Mouse (Mus musculus) erythroid progenitor cell, adult 5-6 weeks (primary cell): ENCODE data around the gene Ints12. TPM values are rescaled to one million over a fixed set of nuclear protein-coding genes. Genes with fewer than 3 reads are reported as not detected.

ENCODE experiments used
- ATAC-seq: replicated peaks from 2 replicates; pipeline ENCODE4 v1.8.0; 2016; ENCODE audit warnings: moderate number of reproducible peaks, mild to moderate bottlenecking, moderate TSS enrichment, inconsistent platforms; ENCODE audit not compliant: poor library complexity, low FRiP score, severe bottlenecking
- total RNA-seq, 2 experiments: library from RNA; stranded (forward) in 1 of 2; stranded (reverse) in 1 of 2; fragments of 150-400 nt in 1 of 2; fragments of 186-747, 209-891 nt in 1 of 2; gene quantifications; 2 replicates each; pipeline versions ENCODE4 v1.2.3 to v1.2.4; 2015 to 2017; ENCODE audit warnings: low replicate concordance in 2 of 2

The Ints12 gene
- total RNA-seq (2015; ENCODE audit: low replicate concordance) (8.0 and 19.5 TPM in 2 replicates), total RNA-seq (2017; ENCODE audit: low replicate concordance) (14.2 and 18.7 TPM in 2 replicates)

DNA sequence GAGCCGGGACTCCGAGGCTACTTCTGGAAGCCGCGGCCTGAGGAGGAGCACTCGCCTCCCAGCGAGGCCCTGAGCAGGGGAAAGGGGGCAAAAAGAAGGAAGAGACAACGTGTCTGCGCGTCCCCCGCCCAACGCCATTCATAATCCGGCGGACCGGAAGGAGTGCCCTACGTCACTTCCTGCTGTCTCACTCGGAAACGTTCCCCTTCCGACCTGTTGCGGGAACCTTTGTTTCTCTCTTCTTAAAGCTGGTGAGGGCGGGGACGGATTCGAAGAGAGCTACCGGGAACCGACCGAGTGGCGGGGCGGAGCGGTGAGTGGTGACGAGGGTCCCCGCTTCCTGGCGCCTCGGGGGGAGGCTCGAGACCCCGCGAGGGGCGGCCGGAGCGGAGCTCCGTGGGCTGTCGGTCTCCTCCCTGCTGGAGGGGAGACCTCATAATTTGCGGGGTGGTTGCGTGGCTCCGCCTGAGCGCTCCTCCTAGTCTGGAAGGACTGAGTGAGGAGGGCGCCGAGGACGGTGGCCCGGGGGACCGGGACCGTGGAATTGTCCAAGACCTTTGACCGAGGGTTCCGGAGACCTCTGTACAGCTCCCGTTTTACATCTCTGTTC, at the start of gene Ints12, which contains the start of gene Gstcd:
TSS of gene Ints12 (plus strand) at position 177 of the 610 bp plus-strand sequence.
TSS of gene Gstcd (minus strand) at position 370 of the 610 bp plus-strand sequence.
- peak; percentile 94 for ATAC-seq

GRCm38 (mm10) chr3:133052068-133052467, 39.6 kb upstream of the Ints12 start:
- no peak for ATAC-seq

GRCm38 (mm10) chr3:133075560-133075959, 16.1 kb upstream of the Ints12 start:
- no peak for ATAC-seq

- ATAC-seq = no peak
Observed at GRCm38 (mm10) chr3:133082736-133083135, 8.9 kb upstream of the Ints12 start.

DNA sequence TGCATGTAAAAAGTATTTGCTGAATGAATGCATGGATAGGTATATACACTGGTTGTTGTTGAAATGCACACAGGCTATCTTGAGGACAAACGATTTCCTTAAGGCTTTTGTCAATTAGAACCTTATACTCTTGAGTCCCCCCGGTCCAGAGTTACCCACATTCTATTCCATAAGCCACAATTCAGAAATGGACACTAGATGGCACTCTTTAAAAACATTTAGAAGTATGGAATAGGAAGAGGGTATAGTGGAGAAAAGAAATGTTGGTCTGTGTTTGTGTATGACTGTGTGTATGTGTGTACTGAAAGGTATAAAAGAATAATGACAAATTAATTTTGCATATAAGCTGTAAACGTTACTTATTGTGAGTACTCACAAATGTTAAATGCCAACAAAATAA, 5.8 kb upstream of the Ints12 start:
- peak; percentile 66; the same call in 1 of the 2 replicates for ATAC-seq

DNA sequence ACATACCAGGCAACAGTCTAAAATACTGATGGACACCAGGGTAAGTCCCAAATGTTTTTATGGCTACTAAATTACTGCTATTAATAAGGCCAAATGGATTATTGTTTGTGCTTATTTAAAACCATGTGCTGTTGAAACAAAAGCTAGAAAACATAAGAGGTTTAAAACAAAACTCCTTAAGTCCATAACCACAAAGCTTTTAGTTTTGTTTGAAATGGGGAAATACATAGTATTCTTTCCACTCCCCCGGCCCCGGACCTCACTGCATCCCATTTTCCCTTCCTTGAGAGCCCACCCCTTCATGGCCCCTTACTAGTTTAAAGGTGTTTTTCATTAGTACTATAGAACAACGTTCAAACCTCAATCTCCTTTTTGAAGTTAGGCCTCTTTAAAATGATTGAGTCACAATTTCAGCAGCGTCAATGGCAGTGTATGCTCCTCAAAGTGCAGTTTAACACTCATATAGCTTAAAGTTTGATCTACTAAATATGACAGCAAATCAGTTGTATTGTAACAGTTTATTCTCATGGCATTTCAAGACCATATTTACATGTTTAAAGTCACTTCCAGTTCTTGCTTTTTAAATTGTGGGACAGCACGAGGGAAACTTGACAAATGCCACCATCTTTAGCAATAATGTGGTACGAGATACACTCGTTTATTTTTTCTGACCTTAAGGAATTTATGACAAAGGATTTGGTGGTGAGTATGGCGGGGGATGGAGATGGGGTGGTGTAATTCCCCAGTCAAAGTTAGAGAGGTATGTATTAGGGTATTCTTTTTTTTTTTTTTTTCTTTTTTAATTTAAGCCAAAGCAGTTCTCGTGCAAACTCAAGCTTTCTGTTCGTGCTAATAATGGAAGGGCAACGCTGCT, 1.2 kb upstream of the Ints12 start:
- ATAC-seq = no peak

DNA sequence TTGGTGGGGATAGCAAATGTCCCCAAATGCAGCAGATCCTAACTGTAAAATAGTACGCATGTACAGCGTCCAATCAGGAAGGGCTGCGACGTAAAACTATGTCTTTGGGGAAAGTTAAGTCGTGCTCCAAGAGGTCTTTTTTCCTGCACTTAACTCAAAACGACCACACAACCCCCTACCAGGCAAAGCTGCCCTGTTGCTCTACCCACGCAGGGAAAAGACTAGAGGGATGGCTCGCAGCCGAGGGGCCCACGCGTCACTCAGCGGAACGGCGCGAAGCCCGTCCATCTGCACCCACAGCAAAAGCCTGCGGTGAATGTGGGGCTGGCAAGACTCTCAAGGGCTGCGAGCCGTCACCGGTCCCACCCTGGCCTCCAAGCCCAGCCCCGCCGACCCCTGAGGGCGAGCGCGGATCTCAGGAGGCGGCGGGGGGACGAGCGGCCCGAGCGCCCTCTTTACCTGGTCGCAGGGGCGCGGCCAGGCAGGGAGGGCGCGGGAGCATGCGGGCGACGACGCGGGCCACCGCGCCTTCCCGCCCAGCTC, 448 bp upstream of the Ints12 start:
- ATAC-seq = peak; percentile 72

DNA sequence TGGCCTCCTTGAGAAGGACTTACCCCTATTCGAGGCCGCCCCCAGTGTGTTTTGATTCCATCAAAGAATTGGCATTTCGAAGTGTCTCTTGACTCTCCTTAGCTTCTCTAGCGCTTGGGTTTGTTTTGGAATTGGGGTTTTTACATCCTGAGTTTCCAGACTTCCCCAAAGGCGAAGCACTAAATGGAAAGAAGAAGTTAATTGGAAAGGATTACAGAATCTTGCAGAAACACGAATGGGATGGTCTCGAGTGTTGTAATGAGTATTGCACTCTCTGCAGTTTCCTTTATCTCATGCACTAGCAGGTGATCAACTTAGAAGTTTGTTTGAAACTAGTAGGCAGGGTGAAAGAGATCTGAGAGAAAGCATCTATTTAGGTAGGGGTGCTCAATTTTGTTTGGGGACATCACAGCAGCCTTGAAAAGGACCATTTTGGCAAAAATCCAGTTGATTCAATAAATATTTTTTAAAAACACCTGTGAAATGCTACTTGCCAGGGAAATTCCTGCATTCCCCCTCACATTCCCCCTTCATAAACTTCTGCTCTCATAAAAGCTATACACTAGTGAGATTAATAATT, 724 bp downstream of the Ints12 start:
- ATAC-seq = peak; percentile 12; the same call in 1 of the 2 replicates

- ATAC-seq = no peak
Observed at GRCm38 (mm10) chr3:133092936-133093335, 1.3 kb downstream of the Ints12 start.

GRCm38 (mm10) chr3:133094305-133094704, 2.7 kb downstream of the Ints12 start:
- ATAC-seq = no peak

- ATAC-seq = peak; percentile 39; the same call in 1 of the 2 replicates
Observed at GRCm38 (mm10) chr3:133097936-133098335, 6.3 kb downstream of the Ints12 start.

- ATAC-seq = 0 out of 2 replicates have a peak, but pooled peaks have one; percentile 55
Observed at GRCm38 (mm10) chr3:133098336-133098735, 6.7 kb downstream of the Ints12 start.

DNA sequence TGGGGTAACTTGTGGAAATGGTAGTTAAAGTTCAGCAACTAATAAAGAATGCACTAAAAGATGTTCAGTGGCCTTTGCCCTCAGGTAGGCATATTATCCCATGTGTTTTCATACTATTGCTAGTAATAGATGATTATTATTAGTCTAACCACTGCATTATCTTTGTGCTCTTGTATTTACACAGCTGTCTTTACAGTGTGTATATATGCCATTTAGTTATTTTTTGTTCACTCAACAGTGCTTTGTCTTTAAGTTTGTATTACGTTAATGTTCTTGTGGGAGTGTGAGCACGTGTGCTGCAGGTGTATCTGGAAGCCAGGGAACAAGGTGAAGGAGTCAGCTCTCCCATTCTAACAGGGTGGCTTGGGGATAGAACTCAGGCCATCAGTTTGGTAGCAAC, 7.3 kb downstream of the Ints12 start:
- no peak for ATAC-seq

DNA sequence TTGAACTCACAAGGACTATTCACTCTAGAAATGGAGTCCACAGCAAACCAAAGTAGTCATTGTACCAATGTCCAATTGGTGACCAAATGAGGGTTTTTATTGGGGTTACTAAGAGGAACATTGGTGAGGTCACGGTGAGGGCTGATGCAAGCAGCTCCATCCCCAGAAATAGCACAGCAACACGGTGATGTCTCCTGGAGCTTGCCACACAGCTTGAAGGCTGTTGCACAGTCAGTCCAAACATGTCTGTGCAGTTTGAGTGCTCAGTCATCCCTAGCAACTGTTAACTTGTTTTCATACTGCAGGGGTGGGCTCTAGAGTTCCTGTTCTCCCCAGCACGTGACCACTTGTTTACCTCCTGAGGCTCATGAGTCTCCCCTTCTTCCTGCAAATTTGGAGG, 12.1 kb downstream of the Ints12 start:
- ATAC-seq = no peak

DNA sequence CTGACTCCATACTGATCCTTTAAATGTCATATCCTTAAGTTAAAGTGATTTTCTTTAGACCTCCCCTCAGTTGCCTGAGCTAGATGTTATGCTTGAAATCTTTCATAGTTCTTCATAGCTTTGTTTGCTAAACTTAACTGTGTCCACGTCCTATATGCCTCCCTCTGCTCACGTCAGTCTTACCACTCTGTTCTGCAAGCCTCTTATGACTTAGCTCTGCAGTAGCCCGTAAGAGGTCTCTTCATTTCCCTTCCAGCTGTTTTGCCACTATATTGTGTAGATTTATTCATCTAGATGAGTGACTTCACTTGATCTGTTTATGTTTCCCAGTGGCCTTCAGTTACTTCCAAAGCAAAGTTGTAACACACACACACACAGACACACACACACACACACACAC, 12.8 kb downstream of the Ints12 start:
- ATAC-seq = no peak

DNA sequence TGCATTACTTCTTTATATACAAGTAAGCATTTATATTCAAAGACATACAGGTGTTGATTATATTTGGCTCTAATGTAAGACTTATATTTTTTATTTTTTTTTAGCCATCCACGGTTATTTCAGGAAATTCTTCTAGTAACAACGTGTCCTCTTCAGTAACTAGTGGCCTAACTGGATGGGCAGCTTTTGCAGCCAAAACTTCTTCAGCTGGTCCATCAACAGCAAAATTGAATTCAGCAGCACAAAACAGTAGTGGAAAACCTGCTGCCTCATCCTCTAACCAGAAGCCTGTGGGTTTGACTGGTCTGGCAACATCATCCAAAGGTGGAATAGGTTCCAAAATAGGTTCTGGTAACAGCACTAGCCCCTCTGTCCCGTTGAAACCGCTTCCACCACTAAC, 17.1 kb downstream of the Ints12 start:
- ATAC-seq = no peak

DNA sequence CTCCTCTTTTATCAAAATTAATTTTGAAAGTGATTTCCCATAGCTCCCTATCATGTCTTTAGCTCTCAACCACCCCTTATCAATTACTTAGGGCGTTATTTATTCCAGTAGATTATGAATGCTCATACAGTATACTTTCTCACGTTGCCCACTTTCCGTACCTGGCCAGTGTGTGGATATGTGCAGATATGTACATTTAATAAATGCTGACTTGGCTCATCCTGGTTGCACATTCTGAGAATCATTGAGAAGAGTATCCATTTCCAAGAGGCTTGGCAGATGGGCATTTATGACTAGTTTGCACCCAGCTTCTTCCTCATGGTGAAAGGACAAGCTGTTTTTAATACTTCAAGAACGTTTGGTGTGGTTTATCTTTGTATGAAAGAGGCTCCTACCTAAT, 18.2 kb downstream of the Ints12 start:
- no peak for ATAC-seq

DNA sequence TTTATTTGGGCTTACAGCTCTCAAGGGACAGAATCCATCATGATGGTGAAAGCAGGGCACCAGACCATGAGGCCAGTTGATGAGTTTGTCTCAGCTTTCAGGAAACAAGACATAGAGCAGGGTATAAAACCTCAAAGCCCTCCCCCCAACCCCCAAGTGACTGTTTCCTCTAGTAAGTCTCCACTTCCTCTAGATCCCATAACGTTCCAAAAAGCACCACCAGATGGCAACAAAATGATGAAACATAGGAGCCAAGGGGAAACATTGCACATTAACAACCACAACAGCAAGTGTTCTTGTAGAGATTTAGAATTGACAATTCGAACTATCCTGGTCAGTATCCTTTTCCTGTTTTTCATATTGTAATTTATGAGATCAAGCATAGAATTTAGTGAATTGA, 20.1 kb downstream of the Ints12 start:
- ATAC-seq = no peak

DNA sequence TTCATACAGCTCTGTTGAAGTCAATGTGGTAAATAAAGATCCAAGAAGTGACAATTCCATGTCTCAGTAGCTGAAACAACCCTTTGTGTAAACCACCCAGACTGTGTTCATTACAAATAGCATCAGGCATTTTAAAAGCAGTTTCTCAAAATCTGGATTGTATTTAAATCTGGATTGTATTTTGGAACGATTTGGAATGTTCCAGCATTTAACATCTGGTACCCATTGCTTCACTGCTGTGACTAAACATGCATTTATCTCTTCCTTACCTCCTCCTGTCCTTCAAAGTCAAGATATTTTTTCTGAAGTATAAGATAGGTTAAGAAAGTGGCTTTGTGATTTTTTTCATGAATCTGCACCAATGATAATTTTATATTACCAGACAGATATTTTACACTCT, 21.6 kb downstream of the Ints12 start:
- ATAC-seq = no peak

DNA sequence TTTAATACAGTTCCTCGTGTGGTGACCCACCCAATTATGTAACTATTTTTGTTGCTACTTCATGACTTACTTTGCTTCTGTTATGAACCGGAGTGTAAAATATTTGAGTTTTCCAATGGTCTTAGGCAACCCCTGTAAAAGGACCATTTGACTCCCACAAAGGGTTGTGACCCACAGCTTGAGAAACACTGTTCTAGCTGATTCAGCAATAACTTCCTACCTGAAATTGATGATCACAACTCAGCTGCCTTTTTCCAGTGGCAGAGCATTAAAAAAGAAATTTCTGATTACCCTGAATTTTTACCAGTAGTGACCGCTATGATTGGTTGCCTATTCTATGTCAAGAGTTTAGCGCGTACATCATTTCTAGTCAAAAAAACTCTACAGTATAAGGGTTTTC, 39.7 kb downstream of the Ints12 start:
- ATAC-seq = no peak
